Mouse (Mus musculus): ENCODE measurements around the gene Vegfd. TPM values are rescaled to one million over a fixed set of nuclear protein-coding genes. Genes with fewer than 3 reads are reported as not detected.

The Vegfd gene
- total RNA-seq, 2 experiments from 2014 or later, result 1.3 to 1.7 TPM

GRCm38 (mm10) chrX:164449201-164449600, 76.0 kb downstream of the Vegfd start:
- intact Hi-C loops (cut with DNase I), result loop anchor here (1.0 to 5.0 kb wide), 2 partner anchors 52 to 266 kb away; no protein-coding TSS in a partner anchor
- DNase-seq (ENCODE audit: low spot score), result no peak

Other genes with a start within 250 kb of the Vegfd start
- 1 to 10 TPM; 1.1 to 1.9 TPM for gene Ace2, start 234.0 kb upstream of the Vegfd start, total RNA-seq (2021)
- 1 to 10 TPM; 2.4 to 3.2 TPM for gene Bmx, start 115.2 kb upstream of the Vegfd start, total RNA-seq (2021)
- 1 to 10 TPM; 3.4 to 3.6 TPM for gene Pir, start 104.0 kb upstream of the Vegfd start, total RNA-seq (2021)
- gene Piga, start 46.4 kb downstream of the Vegfd start, total RNA-seq (2021), result 1 to 10 TPM; 2.3 to 3.1 TPM
- 100 to 1,000 TPM in 1 of 2 experiments, 10 to 100 TPM in 1; 97.6 to 139 TPM for gene Asb11, start 63.6 kb downstream of the Vegfd start, total RNA-seq (2021)
- gene Asb9, start 132.9 kb downstream of the Vegfd start, total RNA-seq (2021), result not detected